Comparison of ENCODE assay signal across 11 mouse cellular contexts in the genomic region with DNA sequence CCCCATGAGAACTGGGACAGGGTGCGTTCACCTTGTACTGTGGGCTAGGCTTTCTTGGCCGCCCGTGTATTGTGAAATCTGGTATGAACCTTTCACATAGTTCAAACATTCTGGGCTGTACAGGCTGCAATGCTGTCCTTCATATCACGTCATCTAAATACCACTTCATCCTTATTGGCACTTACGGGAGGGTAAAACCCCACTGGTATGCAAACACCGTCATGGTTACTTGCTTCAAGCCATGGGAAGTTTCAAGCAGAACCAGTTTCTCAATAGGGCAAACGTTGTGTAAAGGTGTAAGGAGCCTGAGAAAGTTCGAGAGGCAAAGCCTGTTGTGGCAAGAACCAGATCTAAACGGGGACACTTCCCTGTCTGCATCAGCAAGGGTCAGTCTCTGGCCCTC. TPM values are rescaled to one million over a fixed set of nuclear protein-coding genes. Genes with fewer than 3 reads are reported as not detected.
DNase-seq lines count a peak whose midpoint lies in the region; ATAC-seq lines count a peak whose summit lies in the region.
"Had no signal": no experiment of that assay in that cellular context is flagged by ENCODE, and none has a peak within 500 bp of the region (broad histone marks: within the 10 kb centered on the region; RNA-seq: fewer than 3 reads in every experiment).

No protein-coding gene starts in this region.

- H3K36me3 ChIP-seq in embryonic facial prominence, embryonic 12.5 days: no peaks in the 10 kb centered on the region
- H3K36me3 ChIP-seq in embryonic facial prominence, embryonic 10.5 days (replicated peaks): no peaks in the 10 kb centered on the region
- no peaks in the 10 kb centered on the region for H3K36me3 ChIP-seq in kidney, embryonic 16.5 days (ENCODE audit: insufficient read depth, low read length)
- H3K36me3 ChIP-seq: hindbrain, embryonic 10.5 days had no signal

- DNase-seq in embryonic facial prominence, embryonic 10.5 days (ENCODE audit: low spot score): no peak
- no peak for DNase-seq in cerebellum, postnatal 14 days
- no peak for DNase-seq in right cerebral cortex, postnatal 14 days
- no peak for DNase-seq in heart, adult 18-20 months
- DNase-seq: cerebellum, adult 11 months had no signal

- no peak overlapping the region for H3K4me3 ChIP-seq in embryonic facial prominence, embryonic 12.5 days
- no peak overlapping the region for H3K4me3 ChIP-seq in embryonic facial prominence, embryonic 10.5 days
- no peak overlapping the region for H3K4me3 ChIP-seq in brown adipose tissue, adult 24 weeks (ENCODE audit: insufficient read depth, low read depth, low read length)
- no peak overlapping the region for H3K4me3 ChIP-seq in kidney, embryonic 16.5 days (ENCODE audit: low read length)
- H3K4me3 ChIP-seq: hindbrain, embryonic 10.5 days had no signal

- H3K4me1 ChIP-seq in embryonic facial prominence, embryonic 12.5 days: no peaks in the 10 kb centered on the region
- H3K4me1 ChIP-seq in embryonic facial prominence, embryonic 10.5 days: peaks cover 8% of the 10 kb centered on the region; the same call in 1 of the 2 replicates
- H3K4me1 ChIP-seq in brown adipose tissue, adult 24 weeks (ENCODE audit: control insufficient read depth, insufficient read depth, insufficient read length, low read length): peaks cover 2% of the 10 kb centered on the region; the same call in 1 of the 2 replicates
- H3K4me1 ChIP-seq in kidney, embryonic 16.5 days (ENCODE audit: insufficient read depth, low read length): no peaks in the 10 kb centered on the region; the same call in 1 of the 2 replicates

- 0 out of 2 replicates have a peak, but pooled peaks have one; percentile 3 for ATAC-seq in embryonic facial prominence, embryonic 12.5 days (ENCODE audit: insufficient number of reproducible peaks, insufficient read depth, low FRiP score, low TSS enrichment)
- ATAC-seq in kidney, embryonic 16.5 days (ENCODE audit: low FRiP score, low TSS enrichment): peak; percentile 86
- peak; percentile 81 for ATAC-seq in megakaryocyte, adult 5-6 weeks (ENCODE audit: poor library complexity, severe bottlenecking)

- 74% methylated on average over 9 of the region's 9 CpGs for WGBS in embryonic facial prominence, embryonic 12.5 days
- WGBS in embryonic facial prominence, embryonic 10.5 days: 75% methylated on average over 9 of the region's 9 CpGs
- WGBS in kidney, embryonic 16.5 days: 70% methylated on average over 9 of the region's 9 CpGs

- H3K4me2 ChIP-seq in embryonic facial prominence, embryonic 12.5 days (replicated peaks): no peak overlapping the region
- H3K4me2 ChIP-seq in kidney, embryonic 16.5 days (replicated peaks; ENCODE audit: low read depth, low read length): no peak overlapping the region
- H3K4me2 ChIP-seq: midbrain, embryonic 11.5 days had no signal

- H3K9ac ChIP-seq in embryonic facial prominence, embryonic 12.5 days: no peak overlapping the region
- H3K9ac ChIP-seq in kidney, embryonic 16.5 days (replicated peaks; ENCODE audit: low read length): no peak overlapping the region

- H3K9me3 ChIP-seq in embryonic facial prominence, embryonic 12.5 days: no peaks in the 10 kb centered on the region
- no peaks in the 10 kb centered on the region for H3K9me3 ChIP-seq in embryonic facial prominence, embryonic 10.5 days
- no peaks in the 10 kb centered on the region for H3K9me3 ChIP-seq in kidney, embryonic 16.5 days (ENCODE audit: low read length)
- H3K9me3 ChIP-seq: hindbrain, embryonic 10.5 days had no signal

- H3K27ac ChIP-seq in embryonic facial prominence, embryonic 12.5 days: no peak overlapping the region
- H3K27ac ChIP-seq in embryonic facial prominence, embryonic 10.5 days (replicated peaks): no peak overlapping the region
- peak overlapping the region; percentile 92 for H3K27ac ChIP-seq in brown adipose tissue, adult 24 weeks (replicated peaks; ENCODE audit: low read depth, low read length)
- peak overlapping the region; percentile 86 for H3K27ac ChIP-seq in kidney, embryonic 16.5 days (ENCODE audit: low read length)
- H3K27ac ChIP-seq: hindbrain, embryonic 10.5 days had no signal

- no peaks in the 10 kb centered on the region for H3K27me3 ChIP-seq in embryonic facial prominence, embryonic 12.5 days
- no peaks in the 10 kb centered on the region for H3K27me3 ChIP-seq in embryonic facial prominence, embryonic 10.5 days (replicated peaks; ENCODE audit: low read depth, poor library complexity, severe bottlenecking)
- no peaks in the 10 kb centered on the region for H3K27me3 ChIP-seq in kidney, embryonic 16.5 days (ENCODE audit: insufficient read depth, low read length)

RNA-seq across cellular contexts. Expression of a gene that starts 10.2 kb away (rescaled TPM):
- polyA plus RNA-seq in embryonic facial prominence, embryonic 12.5 days (2016; fragmentation: Nextera tagmentation; extraction: Ambion mirVana): 15.6 and 18.3 TPM in 2 replicates
- polyA plus RNA-seq in embryonic facial prominence, embryonic 10.5 days (2016; fragmentation: Nextera tagmentation; extraction: Ambion mirVana): 11.9 TPM in 2 replicates
- polyA plus RNA-seq in brown adipose tissue, adult 24 weeks (2012; ENCODE audit: insufficient read depth, insufficient read length, missing spikeins): 13.4 and 16.6 TPM in 2 replicates
- 11.9 and 12.4 TPM in 2 replicates for polyA plus RNA-seq in kidney, embryonic 16.5 days (2015; fragmentation: Nextera tagmentation; extraction: Ambion mirVana)
- total RNA-seq in megakaryocyte, adult 5-6 weeks (2015): 1.3 and 1.8 TPM in 2 replicates
- 1.2 and 1.4 TPM in 2 replicates for total RNA-seq in megakaryocyte, adult 5-6 weeks (2017)
- 10 to 100 TPM; 20.7 to 23.8 TPM for total RNA-seq in heart, adult 18-20 months (2021)

RNA-seq across cellular contexts. Expression of a gene that starts 27.3 kb away (rescaled TPM):
- polyA plus RNA-seq in embryonic facial prominence, embryonic 12.5 days (2016; fragmentation: Nextera tagmentation; extraction: Ambion mirVana): 2.4 and 2.5 TPM in 2 replicates
- polyA plus RNA-seq in embryonic facial prominence, embryonic 10.5 days (2016; fragmentation: Nextera tagmentation; extraction: Ambion mirVana): 1.2 TPM in 2 replicates
- 10.1 and 12.0 TPM in 2 replicates for polyA plus RNA-seq in brown adipose tissue, adult 24 weeks (2012; ENCODE audit: insufficient read depth, insufficient read length, missing spikeins)
- 2.8 TPM in 2 replicates for polyA plus RNA-seq in kidney, embryonic 16.5 days (2015; fragmentation: Nextera tagmentation; extraction: Ambion mirVana)
- 3.1 and 4.5 TPM in 2 replicates for total RNA-seq in megakaryocyte, adult 5-6 weeks (2015)
- 6.7 and 6.8 TPM in 2 replicates for total RNA-seq in megakaryocyte, adult 5-6 weeks (2017)
- 10 to 100 TPM; 13.3 to 15.7 TPM for total RNA-seq in heart, adult 18-20 months (2021)

Comparison
In these comparisons a context has a peak if more than half of its experiments do, and no peak if none do; other contexts are left out.
1. ATAC-seq: peak in every context shown above with its lines; median percentile 86 in kidney, embryonic 16.5 days; 81 in megakaryocyte, adult 5-6 weeks; 3 in embryonic facial prominence, embryonic 12.5 days.
2. H3K27ac ChIP-seq: peak in brown adipose tissue, adult 24 weeks (single experiment) and kidney, embryonic 16.5 days (single experiment); none in embryonic facial prominence, embryonic 12.5 days (single experiment) and embryonic facial prominence, embryonic 10.5 days (single experiment).